Mouse (Mus musculus): ENCODE data around the gene Gtf2h4. TPM values are rescaled to one million over a fixed set of nuclear protein-coding genes. Genes with fewer than 3 reads are reported as not detected.

The Gtf2h4 gene
- 28.3 and 28.8 TPM in 2 replicates for polyA plus RNA-seq (2021; fragmentation: Nextera tagmentation)
- long read RNA-seq, experiment 1, transcript Gtf2h4-201 (14 exons, 1,679 nt) = major isoform, 42 of 56 reads
- long read RNA-seq, experiment 1, partial matches to known transcripts = 4 of 56 reads
- long read RNA-seq, experiment 1, other reads (novel, unspliced or antisense) = 7 of 56 reads
- long read RNA-seq, experiment 2, transcript Gtf2h4-201 (14 exons, 1,679 nt) = major isoform, 93 of 101 reads
- long read RNA-seq, experiment 2, partial matches to known transcripts = 1 of 101 reads
- long read RNA-seq, experiment 2, other reads (novel, unspliced or antisense) = 5 of 101 reads

DNA sequence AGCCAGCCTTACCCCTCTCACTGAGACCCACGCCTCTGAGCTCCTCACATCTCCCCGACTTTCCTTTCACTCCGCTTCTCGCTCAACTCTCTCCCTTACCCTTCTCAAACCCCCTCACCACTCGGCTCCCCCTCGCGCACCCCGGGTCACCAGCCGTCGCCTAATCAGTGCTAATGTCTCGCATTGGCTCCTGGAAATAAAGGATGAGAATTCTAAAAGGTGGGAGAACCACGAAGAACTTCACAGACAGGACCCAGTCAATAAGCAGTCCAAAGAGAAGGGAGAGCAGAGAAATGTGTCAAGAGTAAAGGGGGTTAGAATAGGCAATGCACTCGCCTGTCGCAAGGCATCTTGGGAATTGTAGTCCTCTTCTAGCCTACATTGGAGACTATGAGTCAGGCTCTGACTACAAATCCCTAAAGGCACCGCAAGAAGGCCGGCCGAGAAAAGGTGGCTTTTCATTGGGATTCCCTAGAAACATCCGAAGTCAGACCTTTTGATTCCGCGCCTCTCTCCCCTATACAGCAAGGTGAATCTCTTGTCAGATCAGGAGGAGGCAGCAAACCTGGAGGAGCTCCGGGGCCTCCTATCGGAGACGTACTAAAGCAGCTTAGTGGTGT lies at the start of gene Gtf2h4:
TSS of gene Gtf2h4 (minus strand) at position 324 of the 620 bp plus-strand sequence.

DNA sequence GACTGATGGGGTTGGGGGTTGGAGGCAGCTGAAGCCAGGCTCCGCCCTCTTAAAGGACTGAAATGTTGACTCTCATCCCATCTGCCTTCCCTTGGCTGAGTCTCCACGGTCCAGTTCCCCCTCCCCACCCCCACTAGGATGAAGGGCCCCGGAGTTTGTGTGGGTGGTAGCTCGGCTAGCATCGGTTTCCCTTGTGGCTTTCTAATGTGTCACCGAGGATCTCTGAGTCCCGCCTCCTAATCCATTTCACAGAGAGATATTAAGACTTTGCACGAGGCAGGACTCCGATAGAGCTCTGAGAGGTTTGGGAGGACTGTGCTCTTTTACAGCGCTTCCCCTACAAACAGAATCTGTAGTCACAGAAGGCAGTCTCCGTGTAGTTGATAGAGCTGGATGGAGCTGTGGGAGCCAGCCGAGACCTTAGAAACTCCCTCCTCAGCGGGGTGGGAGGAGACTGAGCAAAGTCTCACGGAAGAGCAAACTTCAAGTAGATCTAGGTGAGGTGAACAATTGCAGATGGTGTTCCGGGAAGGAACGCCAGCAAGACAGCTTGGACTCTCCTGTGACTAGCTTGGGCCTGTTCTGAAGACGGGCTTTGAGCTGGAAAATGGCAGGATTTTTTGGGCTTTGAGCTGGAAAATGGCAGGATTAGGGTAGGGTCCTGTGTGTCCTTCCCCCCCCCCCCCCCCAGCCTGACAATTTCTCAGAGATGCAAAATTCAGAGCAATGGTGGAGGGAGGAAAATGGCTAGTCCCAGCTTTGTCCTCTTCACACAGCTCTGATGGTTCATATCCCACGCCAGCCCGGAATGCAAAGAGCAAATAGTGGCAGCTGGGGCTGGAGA lies 31.3 kb upstream of the Gtf2h4 start, which contains the start of gene Ddr1:
TSS of gene Ddr1 (minus strand) at position 1 of the 844 bp plus-strand sequence.

DNA sequence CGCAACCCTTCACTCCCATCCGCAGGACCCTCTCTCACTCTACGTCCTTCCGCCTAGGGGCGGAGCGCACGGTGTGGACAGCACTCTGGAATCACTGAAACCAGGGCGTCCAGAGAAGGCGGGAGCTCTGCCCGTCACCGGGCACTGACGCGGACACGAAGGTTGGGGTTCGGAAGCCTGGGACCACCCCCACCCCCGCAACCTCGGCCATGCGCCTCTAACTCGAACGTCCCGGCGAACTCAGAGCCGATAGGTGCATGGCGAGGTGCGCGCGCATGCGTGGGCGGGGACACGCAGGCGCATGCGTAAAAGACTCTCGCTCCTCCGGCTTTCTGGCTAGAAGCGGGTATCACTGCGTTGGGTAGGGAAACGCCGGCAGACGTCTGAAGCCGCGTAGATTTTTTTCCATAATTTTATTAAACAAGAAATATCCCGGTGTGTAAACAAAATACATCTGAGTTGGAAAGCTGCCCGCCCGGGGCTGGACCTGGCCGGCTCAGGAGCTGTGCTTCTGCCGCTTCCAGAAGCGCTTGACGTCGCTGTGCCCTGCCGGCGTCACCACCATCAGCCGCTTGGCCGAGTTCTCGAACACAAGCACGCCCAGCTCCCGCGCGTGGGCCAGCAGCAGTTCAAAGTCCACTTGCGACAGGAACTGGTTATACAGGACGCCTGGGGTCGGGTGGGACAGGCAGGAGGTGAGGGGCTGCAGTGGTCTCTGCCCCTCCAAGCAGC lies 6.0 kb downstream of the Gtf2h4 start, which contains the start of gene Vars2:
TSS of gene Vars2 (minus strand) at position 259 of the 732 bp plus-strand sequence.

DNA sequence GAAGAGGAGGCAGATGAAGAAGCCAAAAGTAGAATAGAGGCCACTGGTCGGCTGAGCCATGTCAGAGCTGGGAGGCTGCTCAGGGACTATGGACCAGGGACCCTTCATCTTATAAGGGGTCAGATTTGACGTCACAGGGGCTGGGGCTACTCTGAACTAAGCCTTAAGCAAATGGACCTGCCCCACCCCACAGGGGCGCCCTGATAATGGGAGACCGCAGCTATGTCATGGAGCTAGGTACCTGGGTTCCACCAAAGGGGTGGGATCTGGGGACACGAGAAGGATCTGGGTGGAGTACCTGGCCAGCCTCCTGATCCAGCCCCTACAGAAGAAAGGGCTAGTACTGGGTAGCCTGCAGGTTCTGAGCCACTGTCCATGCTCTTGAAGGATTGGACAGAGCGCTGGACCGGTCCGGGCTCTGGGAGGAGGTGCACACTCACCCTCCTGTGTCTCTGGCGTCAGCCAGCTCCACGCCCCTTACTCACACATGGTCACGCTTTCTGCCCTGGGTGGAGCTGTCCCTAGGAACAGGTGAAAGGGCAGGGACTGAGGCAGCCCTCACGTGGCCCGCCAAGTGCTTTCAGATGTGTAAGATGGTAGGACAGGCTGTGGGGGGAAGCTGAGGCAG lies 29.8 kb downstream of the Gtf2h4 start, which contains the start of gene Mucl3:
TSS of gene Mucl3 (minus strand) at position 87 of the 628 bp plus-strand sequence.

DNA sequence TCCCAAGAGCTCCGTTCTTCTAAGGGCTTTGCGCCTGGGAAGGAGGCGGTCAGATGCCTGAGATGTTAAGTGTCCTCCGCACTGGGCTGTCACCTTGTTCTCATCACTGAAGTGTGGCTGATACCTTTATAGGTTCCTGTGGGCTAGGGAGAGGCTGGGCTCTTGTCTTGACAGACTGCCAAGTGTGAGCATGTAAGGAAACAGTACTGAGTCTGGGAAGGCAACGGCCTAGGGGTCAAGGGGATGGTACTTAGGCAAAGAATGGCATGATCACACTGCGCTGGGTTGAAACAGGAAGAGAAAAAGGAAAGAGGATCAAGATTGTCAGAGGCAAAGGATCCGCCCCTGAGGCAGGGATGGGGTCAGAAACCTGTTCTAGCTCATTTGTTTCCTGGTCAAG lies 47.0 kb downstream of the Gtf2h4 start, which contains the start of gene Gm9573:
TSS of gene Gm9573 (minus strand) at position 101 of the 400 bp plus-strand sequence.

Other genes starting within 250 kb of the Gtf2h4 start
- gene H2-Q6, start 248.9 kb downstream of the Gtf2h4 start, polyA plus RNA-seq (2021; fragmentation: Nextera tagmentation) = 1.2 and 1.6 TPM in 2 replicates
- gene H2-Q7, start 234.6 kb downstream of the Gtf2h4 start, polyA plus RNA-seq (2021; fragmentation: Nextera tagmentation) = 2.5 and 2.7 TPM in 2 replicates
- not detected in 2 replicates for gene H2-Q10, start 203.7 kb downstream of the Gtf2h4 start, polyA plus RNA-seq (2021; fragmentation: Nextera tagmentation)
- not detected in 2 replicates for gene Pou5f1, start 167.7 kb downstream of the Gtf2h4 start, polyA plus RNA-seq (2021; fragmentation: Nextera tagmentation)
- 4.4 and 6.9 TPM in 2 replicates for gene Tcf19, start 156.9 kb downstream of the Gtf2h4 start, polyA plus RNA-seq (2021; fragmentation: Nextera tagmentation)
- gene Cchcr1, start 156.6 kb downstream of the Gtf2h4 start, polyA plus RNA-seq (2021; fragmentation: Nextera tagmentation) = 0.92 and 1.5 TPM in 2 replicates
- gene Psors1c2, start 140.5 kb downstream of the Gtf2h4 start, polyA plus RNA-seq (2021; fragmentation: Nextera tagmentation) = not detected in 2 replicates
- 0.31 and 0.38 TPM in 2 replicates for gene Cdsn, start 121.6 kb downstream of the Gtf2h4 start, polyA plus RNA-seq (2021; fragmentation: Nextera tagmentation)
- 0.11 TPM in 1 of 2 replicates, not detected in the other for gene 2300002M23Rik, start 106.3 kb downstream of the Gtf2h4 start, polyA plus RNA-seq (2021; fragmentation: Nextera tagmentation)
- gene Sfta2, start 72.2 kb downstream of the Gtf2h4 start, polyA plus RNA-seq (2021; fragmentation: Nextera tagmentation) = not detected in 2 replicates
- gene Gm9573, start 47.1 kb downstream of the Gtf2h4 start, polyA plus RNA-seq (2021; fragmentation: Nextera tagmentation) = not detected in 2 replicates
- not detected in 2 replicates for gene Mucl3, start 30.0 kb downstream of the Gtf2h4 start, polyA plus RNA-seq (2021; fragmentation: Nextera tagmentation)
- 2.7 and 3.8 TPM in 2 replicates for gene Vars2, start 6.1 kb downstream of the Gtf2h4 start, polyA plus RNA-seq (2021; fragmentation: Nextera tagmentation)
- gene Ddr1, start 30.9 kb upstream of the Gtf2h4 start, polyA plus RNA-seq (2021; fragmentation: Nextera tagmentation) = 19.8 and 22.8 TPM in 2 replicates
- gene Ier3, start 147.9 kb upstream of the Gtf2h4 start, polyA plus RNA-seq (2021; fragmentation: Nextera tagmentation) = 6.3 and 7.1 TPM in 2 replicates
- gene Flot1, start 149.5 kb upstream of the Gtf2h4 start, polyA plus RNA-seq (2021; fragmentation: Nextera tagmentation) = 109 and 126 TPM in 2 replicates
- gene Tubb5, start 164.6 kb upstream of the Gtf2h4 start, polyA plus RNA-seq (2021; fragmentation: Nextera tagmentation) = 614 and 636 TPM in 2 replicates
- gene Mdc1, start 167.8 kb upstream of the Gtf2h4 start, polyA plus RNA-seq (2021; fragmentation: Nextera tagmentation) = 1.6 and 3.2 TPM in 2 replicates
- 3.1 and 3.5 TPM in 2 replicates for gene Nrm, start 187.6 kb upstream of the Gtf2h4 start, polyA plus RNA-seq (2021; fragmentation: Nextera tagmentation)
- 1.6 and 1.8 TPM in 2 replicates for gene Ppp1r18, start 191.9 kb upstream of the Gtf2h4 start, polyA plus RNA-seq (2021; fragmentation: Nextera tagmentation)
- gene Dhx16, start 206.1 kb upstream of the Gtf2h4 start, polyA plus RNA-seq (2021; fragmentation: Nextera tagmentation) = 8.7 and 8.9 TPM in 2 replicates
- 57.1 and 72.3 TPM in 2 replicates for gene 2310061I04Rik, start 223.7 kb upstream of the Gtf2h4 start, polyA plus RNA-seq (2021; fragmentation: Nextera tagmentation)
- gene Atat1, start 236.3 kb upstream of the Gtf2h4 start, polyA plus RNA-seq (2021; fragmentation: Nextera tagmentation) = 47.2 and 55.1 TPM in 2 replicates
- gene Mrps18b, start 242.7 kb upstream of the Gtf2h4 start, polyA plus RNA-seq (2021; fragmentation: Nextera tagmentation) = 63.7 and 64.4 TPM in 2 replicates
- gene Ppp1r10, start 242.7 kb upstream of the Gtf2h4 start, polyA plus RNA-seq (2021; fragmentation: Nextera tagmentation) = 17.2 and 18.5 TPM in 2 replicates